Mouse (Mus musculus): ENCODE results near the gene Wwox. TPM values are rescaled to one million over a fixed set of nuclear protein-coding genes. Genes with fewer than 3 reads are reported as not detected.

The Wwox gene
- polyA plus RNA-seq, 1 experiment from 2014 or later, result 14.9 TPM

- WGBS, result 37% methylated on average over 15 of the region's 15 CpGs
- H3K4me2 ChIP-seq (ENCODE audit: low read length), result no peak overlapping the region
- no peak overlapping the region for H3K27ac ChIP-seq (ENCODE audit: low read depth, low read length)
- no peak for ATAC-seq
- H3K27me3 ChIP-seq (replicated peaks; ENCODE audit: control insufficient read depth, insufficient read depth, low read length), result no peaks in the 10 kb centered on the region
- H3K9me3 ChIP-seq (ENCODE audit: control insufficient read depth, low read length), result no peaks in the 10 kb centered on the region
- H3K4me3 ChIP-seq (ENCODE audit: low read length), result no peak overlapping the region
- H3K9ac ChIP-seq (ENCODE audit: low read depth, low read length), result no peak overlapping the region
- no peaks in the 10 kb centered on the region for H3K36me3 ChIP-seq (ENCODE audit: control insufficient read depth, insufficient read depth, low read length)
- H3K4me1 ChIP-seq (ENCODE audit: control insufficient read depth, insufficient read depth, low read depth, low read length), result no peaks in the 10 kb centered on the region
These were observed 769.1 kb downstream of the Wwox start for GRCm38 (mm10) chr8:115208415-115209192.

GRCm38 (mm10) chr8:115210014-115210413 is 770.6 kb downstream of the Wwox start:
- no peaks in the 10 kb centered on the region for H3K9me3 ChIP-seq (ENCODE audit: control insufficient read depth, low read length)
- H3K36me3 ChIP-seq (ENCODE audit: control insufficient read depth, insufficient read depth, low read length), result no peaks in the 10 kb centered on the region
- H3K27ac ChIP-seq (ENCODE audit: low read depth, low read length), result no peak overlapping the region
- WGBS, result 70% methylated on average over 6 of the region's 6 CpGs
- no peak for ATAC-seq
- no peaks in the 10 kb centered on the region for H3K4me1 ChIP-seq (ENCODE audit: control insufficient read depth, insufficient read depth, low read depth, low read length)
- no peak overlapping the region for H3K4me2 ChIP-seq (ENCODE audit: low read length)
- H3K4me3 ChIP-seq (ENCODE audit: low read length), result no peak overlapping the region
- H3K27me3 ChIP-seq (replicated peaks; ENCODE audit: control insufficient read depth, insufficient read depth, low read length), result no peaks in the 10 kb centered on the region
- no peak overlapping the region for H3K9ac ChIP-seq (ENCODE audit: low read depth, low read length)

GRCm38 (mm10) chr8:115213126-115213525 is 773.7 kb downstream of the Wwox start:
- Histone ChIP-seq H3K36me3 (ENCODE audit: control insufficient read depth, insufficient read depth, low read length) (no peaks in the 10 kb centered on the region), H3K4me3 (ENCODE audit: low read length) (no peak overlapping the region), H3K9ac (ENCODE audit: low read depth, low read length) (no peak overlapping the region), H3K9me3 (ENCODE audit: control insufficient read depth, low read length) (no peaks in the 10 kb centered on the region), H3K27ac (ENCODE audit: low read depth, low read length) (no peak overlapping the region), H3K27me3 (replicated peaks; ENCODE audit: control insufficient read depth, insufficient read depth, low read length) (no peaks in the 10 kb centered on the region), H3K4me2 (ENCODE audit: low read length) (no peak overlapping the region), H3K4me1 (ENCODE audit: control insufficient read depth, insufficient read depth, low read depth, low read length) (no peaks in the 10 kb centered on the region)
- WGBS, result 79% methylated on average over 4 of the region's 4 CpGs
- no peak for ATAC-seq

- Histone ChIP-seq H3K27me3 (replicated peaks; ENCODE audit: control insufficient read depth, insufficient read depth, low read length) (no peaks in the 10 kb centered on the region), H3K27ac (ENCODE audit: low read depth, low read length) (no peak overlapping the region), H3K4me1 (ENCODE audit: control insufficient read depth, insufficient read depth, low read depth, low read length) (no peaks in the 10 kb centered on the region), H3K4me2 (ENCODE audit: low read length) (no peak overlapping the region), H3K9me3 (ENCODE audit: control insufficient read depth, low read length) (no peaks in the 10 kb centered on the region), H3K4me3 (ENCODE audit: low read length) (no peak overlapping the region), H3K9ac (ENCODE audit: low read depth, low read length) (no peak overlapping the region), H3K36me3 (ENCODE audit: control insufficient read depth, insufficient read depth, low read length) (no peaks in the 10 kb centered on the region)
- 64% methylated on average over 17 of the region's 17 CpGs for WGBS
- no peak for ATAC-seq
These were observed 775.4 kb downstream of the Wwox start for GRCm38 (mm10) chr8:115214870-115215269.

- Histone ChIP-seq H3K36me3 (ENCODE audit: control insufficient read depth, insufficient read depth, low read length) (no peaks in the 10 kb centered on the region), H3K27me3 (replicated peaks; ENCODE audit: control insufficient read depth, insufficient read depth, low read length) (no peaks in the 10 kb centered on the region), H3K27ac (ENCODE audit: low read depth, low read length) (no peak overlapping the region), H3K9ac (ENCODE audit: low read depth, low read length) (no peak overlapping the region), H3K4me2 (ENCODE audit: low read length) (no peak overlapping the region), H3K4me1 (ENCODE audit: control insufficient read depth, insufficient read depth, low read depth, low read length) (no peaks in the 10 kb centered on the region), H3K4me3 (ENCODE audit: low read length) (no peak overlapping the region), H3K9me3 (ENCODE audit: control insufficient read depth, low read length) (no peaks in the 10 kb centered on the region)
- WGBS, result 62% methylated on average over 3 of the region's 3 CpGs
- no peak for ATAC-seq
These were observed 777.3 kb downstream of the Wwox start for GRCm38 (mm10) chr8:115216801-115217200.

GRCm38 (mm10) chr8:115222545-115222944 is 783.1 kb downstream of the Wwox start:
- no peak overlapping the region for H3K27ac ChIP-seq (ENCODE audit: low read depth, low read length)
- no peaks in the 10 kb centered on the region for H3K9me3 ChIP-seq (ENCODE audit: control insufficient read depth, low read length)
- no peaks in the 10 kb centered on the region for H3K36me3 ChIP-seq (ENCODE audit: control insufficient read depth, insufficient read depth, low read length)
- H3K4me3 ChIP-seq (ENCODE audit: low read length), result no peak overlapping the region
- no peak overlapping the region for H3K9ac ChIP-seq (ENCODE audit: low read depth, low read length)
- no peaks in the 10 kb centered on the region for H3K4me1 ChIP-seq (ENCODE audit: control insufficient read depth, insufficient read depth, low read depth, low read length)
- no peak for ATAC-seq
- no peak overlapping the region for H3K4me2 ChIP-seq (ENCODE audit: low read length)
- no peaks in the 10 kb centered on the region for H3K27me3 ChIP-seq (replicated peaks; ENCODE audit: control insufficient read depth, insufficient read depth, low read length)
- WGBS, result 54% methylated on average over 13 of the region's 13 CpGs

GRCm38 (mm10) chr8:115226781-115227583 is 787.5 kb downstream of the Wwox start:
- no peak overlapping the region for H3K9ac ChIP-seq (ENCODE audit: low read depth, low read length)
- no peaks in the 10 kb centered on the region for H3K4me1 ChIP-seq (ENCODE audit: control insufficient read depth, insufficient read depth, low read depth, low read length)
- no peak overlapping the region for H3K4me3 ChIP-seq (ENCODE audit: low read length)
- H3K27me3 ChIP-seq (replicated peaks; ENCODE audit: control insufficient read depth, insufficient read depth, low read length), result no peaks in the 10 kb centered on the region
- H3K4me2 ChIP-seq (ENCODE audit: low read length), result no peak overlapping the region
- H3K27ac ChIP-seq (ENCODE audit: low read depth, low read length), result no peak overlapping the region
- H3K36me3 ChIP-seq (ENCODE audit: control insufficient read depth, insufficient read depth, low read length), result no peaks in the 10 kb centered on the region
- WGBS, result 73% methylated on average over 20 of the region's 20 CpGs
- no peaks in the 10 kb centered on the region for H3K9me3 ChIP-seq (ENCODE audit: control insufficient read depth, low read length)
- no peak for ATAC-seq

GRCm38 (mm10) chr8:115228903-115229302 is 789.4 kb downstream of the Wwox start:
- Histone ChIP-seq H3K27me3 (replicated peaks; ENCODE audit: control insufficient read depth, insufficient read depth, low read length) (no peaks in the 10 kb centered on the region), H3K36me3 (ENCODE audit: control insufficient read depth, insufficient read depth, low read length) (no peaks in the 10 kb centered on the region), H3K27ac (ENCODE audit: low read depth, low read length) (no peak overlapping the region), H3K4me1 (ENCODE audit: control insufficient read depth, insufficient read depth, low read depth, low read length) (no peaks in the 10 kb centered on the region), H3K9ac (ENCODE audit: low read depth, low read length) (no peak overlapping the region), H3K9me3 (ENCODE audit: control insufficient read depth, low read length) (no peaks in the 10 kb centered on the region), H3K4me3 (ENCODE audit: low read length) (no peak overlapping the region), H3K4me2 (ENCODE audit: low read length) (no peak overlapping the region)
- WGBS, result 71% methylated on average over 11 of the region's 11 CpGs
- ATAC-seq, result no peak

- 81% methylated on average over 6 of the region's 6 CpGs for WGBS
- Histone ChIP-seq H3K4me3 (ENCODE audit: low read length) (no peak overlapping the region), H3K27me3 (replicated peaks; ENCODE audit: control insufficient read depth, insufficient read depth, low read length) (no peaks in the 10 kb centered on the region)
These were observed 794.6 kb downstream of the Wwox start for GRCm38 (mm10) chr8:115234068-115234467.

More at GRCm38 (mm10) chr8:115234068-115234467, 794.6 kb downstream of the Wwox start:
- Histone ChIP-seq H3K4me1 (ENCODE audit: control insufficient read depth, insufficient read depth, low read depth, low read length) (peaks cover 7% of the 10 kb centered on the region), H3K36me3 (ENCODE audit: control insufficient read depth, insufficient read depth, low read length) (no peaks in the 10 kb centered on the region), H3K9ac (ENCODE audit: low read depth, low read length) (no peak overlapping the region), H3K4me2 (ENCODE audit: low read length) (no peak overlapping the region), H3K27ac (ENCODE audit: low read depth, low read length) (no peak overlapping the region), H3K9me3 (ENCODE audit: control insufficient read depth, low read length) (no peaks in the 10 kb centered on the region)
- no peak for ATAC-seq

Measured in hindbrain, embryonic 16.5 days (tissue).